Mouse (Mus musculus) heart, adult 11 months (tissue): ENCODE measurements around the gene Psma6.
"Not testable (repeated sequence)": the region's sequence is repeated elsewhere in the genome, so short reads cannot be mapped to it uniquely, and the experiment has no call there.

Source experiments
- DNase-seq: peaks from one replicate; pipeline ENCODE4 v3.0.0; 2022

Gene Psma6

DNA sequence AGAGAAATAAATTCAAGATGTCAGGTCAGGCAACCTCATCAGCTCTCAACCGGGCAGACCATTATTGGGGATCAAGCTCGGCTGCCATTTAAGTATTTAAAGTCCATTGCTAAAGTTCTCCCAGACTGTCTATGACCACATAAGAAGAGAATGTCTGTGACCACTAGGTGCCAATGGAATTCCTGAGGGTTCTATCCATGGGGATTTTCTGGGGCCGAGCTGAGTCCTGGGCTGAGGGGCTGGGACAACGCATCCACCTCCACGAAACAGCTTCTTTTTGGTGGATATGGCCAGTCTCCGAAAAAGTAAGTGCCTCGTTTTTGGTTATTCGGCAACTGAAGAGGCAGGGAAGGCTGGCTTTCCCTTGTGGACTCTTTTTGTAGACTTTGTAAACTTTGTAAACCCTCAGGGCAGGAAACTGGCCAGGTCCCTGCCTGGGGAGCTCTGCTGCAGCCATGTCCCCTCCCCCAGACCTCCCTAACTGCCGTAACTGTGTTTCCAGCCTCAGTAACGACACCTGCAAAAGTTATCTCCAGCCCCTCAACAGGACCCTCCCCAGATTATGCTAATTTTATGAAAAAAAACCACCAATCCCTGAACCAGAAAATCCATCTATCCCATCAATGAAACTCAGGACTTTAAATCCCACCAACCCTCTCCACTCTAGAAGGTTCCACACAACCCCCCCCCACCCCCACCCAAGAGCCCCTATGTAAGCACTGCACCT lies at the start of gene Psma6:
Gene Psma6, plus strand, starts transcription at position 200 of the 727 bp plus-strand sequence.
- no peak for DNase-seq

DNA sequence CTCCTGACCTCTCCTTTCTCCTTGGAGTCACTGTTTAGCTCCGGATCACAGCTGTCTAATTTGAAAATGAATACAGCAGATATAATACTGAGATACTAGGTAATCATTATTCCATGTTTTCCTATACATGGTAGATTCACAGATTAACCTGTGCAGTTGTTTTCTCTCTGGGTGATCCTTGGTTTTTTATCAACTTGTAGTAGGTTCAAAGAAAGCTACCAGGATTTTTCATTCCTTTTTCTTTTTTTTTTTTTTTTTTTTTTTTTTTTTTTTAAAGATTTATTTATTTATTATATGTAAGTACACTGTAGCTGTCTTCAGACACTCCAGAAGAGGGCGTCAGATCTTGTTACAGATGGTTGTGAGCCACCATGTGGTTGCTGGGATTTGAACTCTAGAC lies 45.5 kb upstream of the Psma6 start:
- not testable (repeated sequence) for DNase-seq

DNA sequence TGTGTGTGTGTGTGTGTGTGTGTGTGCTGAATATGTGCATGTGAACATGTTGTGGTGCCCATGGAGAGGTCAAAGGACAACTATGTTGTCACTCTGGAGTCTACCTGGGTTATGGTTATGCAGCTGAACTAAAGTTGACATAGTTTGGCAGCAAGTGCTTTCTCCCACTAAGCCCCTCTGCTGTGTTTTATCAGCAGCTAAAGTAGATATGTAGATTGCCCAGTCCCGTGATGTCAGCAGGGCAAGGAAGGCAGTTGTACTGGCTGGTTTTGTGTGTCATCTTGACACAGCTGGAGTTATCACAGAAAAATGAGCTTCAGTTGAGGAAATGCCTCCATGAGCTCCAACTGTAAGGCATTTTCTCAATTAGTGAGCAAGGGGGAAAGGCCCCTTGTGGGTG lies 41.0 kb upstream of the Psma6 start:
- DNase-seq, result peak; percentile 42

DNA sequence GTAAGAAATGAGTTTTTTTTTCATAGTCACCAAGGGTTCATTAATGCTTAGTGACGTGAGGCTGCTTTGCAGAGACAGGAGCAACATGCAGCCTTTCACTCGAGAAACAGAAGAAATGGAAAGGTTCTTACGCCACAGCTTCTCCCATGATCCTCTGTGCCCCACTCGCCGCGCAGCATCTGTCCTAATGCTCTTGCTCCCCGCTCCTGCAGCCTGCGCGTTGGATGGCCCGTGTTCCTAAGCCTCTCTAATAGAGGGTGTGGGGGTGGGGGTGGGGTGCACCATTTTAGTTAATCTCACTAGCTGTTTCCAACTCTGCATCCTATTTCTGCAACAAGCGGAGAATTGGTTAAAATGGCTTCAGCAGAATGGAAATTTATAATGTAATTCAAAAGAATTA lies 40.0 kb upstream of the Psma6 start:
- DNase-seq, result no peak

DNA sequence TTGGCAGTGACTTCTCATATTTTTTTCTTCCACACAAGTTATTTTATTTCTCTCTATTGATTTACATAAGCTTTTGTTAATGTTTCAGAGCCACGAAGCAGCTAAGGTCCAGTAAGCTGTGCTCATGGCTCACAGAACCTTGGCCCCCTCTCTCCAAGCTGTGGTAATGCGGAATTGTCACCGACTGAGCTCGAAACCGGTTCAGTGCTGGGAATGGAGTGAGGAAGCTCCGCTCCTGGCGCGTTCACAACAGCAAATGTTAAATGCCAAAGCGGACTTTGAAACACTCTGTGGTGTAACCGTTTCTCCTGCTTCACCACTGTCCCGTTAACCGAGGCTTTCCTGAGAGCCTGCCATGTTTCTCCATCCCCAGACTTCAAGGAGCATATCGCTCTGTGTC lies 39.4 kb upstream of the Psma6 start:
- peak; percentile 87 for DNase-seq

DNA sequence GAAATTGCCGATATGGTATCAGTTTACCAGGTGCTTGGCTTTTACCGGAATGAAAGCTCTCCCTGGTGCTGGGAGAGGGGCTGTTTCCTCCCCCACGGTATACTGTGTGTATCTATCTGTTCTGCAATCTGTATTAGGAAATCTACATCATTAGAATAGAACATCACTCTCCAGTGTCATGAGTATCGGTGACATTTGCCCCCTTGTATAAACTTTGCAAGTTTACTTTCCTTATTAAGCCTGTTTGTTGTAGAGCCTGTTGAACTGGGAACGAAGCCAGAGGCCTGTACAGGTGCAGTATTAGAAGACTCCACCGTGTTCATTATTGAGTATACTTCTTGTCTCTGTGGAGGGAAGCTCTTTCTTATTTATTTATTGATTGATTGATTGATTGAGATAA lies 30.6 kb upstream of the Psma6 start:
- no peak for DNase-seq

DNA sequence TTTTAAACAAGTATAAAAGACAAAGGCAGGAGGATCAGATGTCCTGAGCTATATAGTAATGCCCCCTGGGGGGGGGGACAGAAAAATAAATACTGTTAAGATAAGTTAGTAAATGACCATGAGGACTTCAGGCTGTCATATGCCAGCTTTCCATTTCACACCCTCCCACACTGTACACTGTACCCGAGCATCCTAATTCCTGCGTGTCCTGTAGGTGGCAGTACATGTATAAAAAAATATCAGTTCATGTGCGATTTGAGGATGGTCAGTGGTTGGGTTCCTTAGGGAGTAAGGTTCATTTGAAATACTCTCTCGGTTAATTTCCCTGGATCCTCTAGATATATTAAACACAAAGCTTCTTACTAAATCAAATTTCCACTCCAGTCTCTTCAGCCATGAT lies 29.1 kb upstream of the Psma6 start:
- peak; percentile 83 for DNase-seq

DNA sequence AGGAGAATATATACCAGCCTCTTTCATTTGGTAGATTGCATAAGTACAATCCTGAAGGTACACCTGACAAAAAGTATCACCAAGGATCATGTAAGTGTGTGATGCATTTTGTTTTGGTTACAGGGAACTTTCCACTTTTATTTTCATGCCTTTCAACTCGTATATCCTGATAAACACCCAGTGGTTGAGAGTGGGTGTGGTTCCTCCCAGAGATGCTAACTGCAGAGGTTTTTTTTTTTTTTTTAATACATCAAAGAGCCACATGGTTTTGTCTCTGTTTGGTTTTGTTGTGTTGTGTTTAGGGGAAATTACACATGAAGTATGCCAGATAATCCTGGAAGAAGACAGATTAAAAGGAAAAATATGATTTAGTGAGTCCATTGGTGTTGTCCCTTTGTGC lies 26.7 kb upstream of the Psma6 start:
- DNase-seq, result no peak

DNA sequence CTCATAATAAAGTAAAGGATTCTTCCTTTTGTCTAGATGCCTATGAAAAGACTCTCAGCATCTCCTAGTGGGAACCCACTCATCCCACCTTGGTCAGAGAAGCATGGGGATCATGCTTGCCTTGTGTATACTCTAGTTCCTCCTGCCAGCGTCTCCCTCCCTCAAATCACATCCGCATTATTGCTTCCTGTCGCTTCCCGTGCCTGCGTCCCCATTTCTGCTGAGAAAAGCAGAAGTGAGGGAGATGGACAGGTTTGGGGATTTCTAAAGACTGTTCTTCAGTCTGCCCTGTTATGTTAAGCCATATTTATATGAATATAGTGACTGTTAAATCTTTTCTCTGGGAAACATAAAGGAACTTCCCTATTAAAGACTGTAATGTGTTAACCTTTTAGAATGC lies 23.1 kb upstream of the Psma6 start:
- peak; percentile 87 for DNase-seq

DNA sequence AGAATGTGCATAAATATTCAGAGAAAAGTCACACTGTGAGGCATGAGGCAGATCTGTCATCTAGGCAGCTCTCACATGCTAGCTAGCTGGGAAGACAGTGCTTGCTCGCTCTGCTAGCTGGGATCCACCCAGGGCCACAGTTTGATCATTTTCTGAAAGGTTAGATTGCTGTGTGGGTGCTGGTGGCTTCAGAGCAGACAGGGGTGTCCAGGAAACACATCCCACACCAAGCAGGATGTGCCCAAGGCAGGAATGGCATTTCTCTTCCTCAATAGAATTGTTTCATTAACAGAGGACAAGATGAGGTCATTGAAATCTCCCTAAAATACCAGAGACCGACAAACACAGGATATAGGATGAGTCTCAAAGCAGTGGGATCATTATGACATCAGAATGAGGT lies 18.9 kb upstream of the Psma6 start:
- DNase-seq, result peak; percentile 76

DNA sequence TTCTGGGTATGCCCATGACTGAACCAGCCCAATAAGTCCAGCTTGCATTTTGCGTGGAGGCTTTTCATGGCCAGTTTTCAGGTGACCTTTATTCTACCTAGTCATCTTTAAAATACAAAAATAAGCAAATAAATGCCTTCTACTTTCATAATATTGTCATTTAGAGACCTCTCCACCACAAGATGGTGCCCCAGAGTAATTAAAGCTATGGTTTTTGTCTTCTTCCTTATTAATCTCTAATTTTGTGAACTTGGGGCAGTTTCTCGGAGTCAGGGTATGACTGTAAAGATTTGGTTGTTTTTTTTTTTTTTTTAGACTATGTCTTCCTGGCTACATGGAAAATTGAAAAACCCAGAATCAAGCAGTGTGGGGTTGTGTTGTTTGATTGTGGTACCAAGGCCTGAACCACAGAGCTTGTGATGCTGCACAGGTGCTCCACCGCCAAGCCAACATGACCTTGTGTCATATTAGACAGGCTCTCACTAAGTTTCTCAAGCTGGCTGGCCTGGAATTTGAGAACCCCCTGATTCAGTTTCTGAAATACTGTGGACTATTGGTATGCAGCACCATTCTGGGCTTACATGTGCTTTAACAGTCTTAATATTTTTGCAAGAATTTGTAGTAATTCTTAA lies 11.5 kb upstream of the Psma6 start:
- DNase-seq, result no peak

DNA sequence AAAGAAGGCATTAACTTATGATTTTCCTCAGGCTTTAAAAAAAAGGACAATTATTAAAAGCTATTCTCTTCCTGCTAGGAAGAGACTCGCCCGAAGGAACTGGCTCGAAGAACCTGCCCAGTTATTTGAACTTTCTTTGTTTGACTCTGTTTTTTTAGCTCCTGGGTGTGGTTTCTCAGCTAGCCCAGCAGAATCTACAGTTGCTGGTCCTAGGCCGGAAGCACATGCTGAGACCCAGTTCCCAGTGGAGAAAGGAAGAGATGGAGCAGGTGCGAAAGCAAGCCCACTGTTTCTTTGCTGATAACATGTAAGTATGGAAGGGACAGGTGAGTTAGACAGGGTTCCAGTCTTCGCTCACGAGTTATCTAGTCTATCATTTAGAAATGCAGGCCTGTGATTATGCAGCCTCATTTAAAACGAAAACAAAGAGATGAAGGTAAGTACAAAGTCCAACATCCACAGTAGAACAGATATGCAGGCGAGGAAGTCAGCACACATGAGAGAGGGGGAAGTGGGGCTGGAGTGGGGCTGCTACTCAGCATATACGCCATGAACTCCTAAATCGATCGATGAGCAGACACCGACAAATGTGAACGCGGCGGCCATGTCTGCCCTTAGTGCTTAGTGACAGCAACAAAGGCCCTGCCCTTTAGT lies 6.9 kb upstream of the Psma6 start:
- DNase-seq, result no peak

DNA sequence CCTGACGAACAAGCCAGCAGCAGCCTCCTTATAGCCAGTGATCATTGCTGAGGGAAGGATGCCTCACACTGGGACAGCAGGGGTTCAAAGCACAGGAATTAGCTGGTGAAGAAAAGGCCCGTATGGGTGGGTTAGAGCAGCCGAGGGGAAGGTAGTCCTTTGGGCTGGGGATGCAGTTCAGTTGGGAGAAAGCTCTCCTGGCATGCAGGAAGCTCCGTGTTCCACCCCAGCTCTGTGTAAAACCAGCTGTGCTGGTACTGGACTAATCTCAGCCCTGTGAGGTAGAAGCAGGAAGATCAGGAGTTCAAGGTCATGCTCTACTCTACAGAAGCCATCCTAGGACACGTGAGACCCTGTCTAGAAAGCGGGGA lies 6.4 kb upstream of the Psma6 start:
- DNase-seq, result no peak

DNA sequence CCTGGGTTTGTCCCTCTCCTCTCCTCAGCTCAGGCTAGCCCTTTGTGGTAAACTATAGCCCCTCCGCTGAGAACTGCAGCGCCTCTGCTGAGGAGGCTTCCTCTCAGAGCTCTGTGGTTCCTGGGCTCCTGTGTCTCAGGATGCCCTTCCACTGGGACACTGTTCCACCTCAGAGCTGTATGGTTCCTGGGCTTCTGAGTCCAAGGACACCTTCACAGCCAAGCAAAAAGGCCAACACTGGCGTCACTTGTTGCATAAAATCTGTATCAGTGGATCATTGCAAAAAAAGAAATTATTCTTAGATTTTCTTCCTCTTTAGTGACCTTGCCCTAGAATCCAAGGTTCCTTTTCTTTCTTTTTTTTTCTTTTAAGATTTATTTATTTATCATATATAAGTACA lies 804 bp downstream of the Psma6 start:
- DNase-seq, result no peak

DNA sequence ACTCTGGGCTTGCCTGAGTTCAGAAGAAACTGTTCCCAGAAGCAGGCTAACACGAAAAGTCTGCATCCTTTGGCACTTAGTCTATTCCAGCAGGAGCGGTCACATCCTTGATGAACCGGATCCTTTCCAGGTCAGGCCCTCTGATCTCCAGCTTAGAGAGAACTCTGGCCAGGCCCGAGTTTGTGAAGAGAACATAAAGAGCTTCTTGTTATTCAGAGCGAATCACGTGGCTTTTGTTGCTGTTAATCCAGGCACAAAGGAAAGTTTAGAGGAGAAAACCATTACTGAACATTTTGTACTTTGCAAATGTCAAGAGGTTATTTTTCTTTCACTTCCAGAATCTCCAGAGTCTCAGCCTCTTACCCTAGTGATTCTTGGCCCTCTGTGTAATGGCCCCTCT lies 1.9 kb downstream of the Psma6 start:
- DNase-seq, result peak; percentile 98

DNA sequence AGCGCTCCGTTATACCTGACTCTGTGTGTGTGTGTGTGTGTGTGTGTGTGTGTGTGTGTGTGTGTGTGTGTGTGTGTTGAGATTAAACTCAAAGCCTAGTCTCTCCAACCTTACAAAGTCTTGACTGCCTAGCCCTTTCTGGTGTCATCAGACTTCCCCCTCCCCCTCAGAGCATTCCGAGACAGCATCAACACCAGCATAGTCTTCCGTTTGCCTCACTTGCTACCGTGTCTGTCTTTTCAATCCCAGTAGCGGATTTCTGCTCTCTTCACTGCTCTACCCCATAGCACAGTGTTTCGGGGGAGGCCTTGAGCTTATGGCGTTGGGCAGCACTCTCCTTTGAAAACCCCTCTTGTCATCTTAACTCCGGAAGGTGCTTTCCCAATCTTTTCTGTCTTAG lies 2.4 kb downstream of the Psma6 start:
- DNase-seq, result peak; percentile 90

DNA sequence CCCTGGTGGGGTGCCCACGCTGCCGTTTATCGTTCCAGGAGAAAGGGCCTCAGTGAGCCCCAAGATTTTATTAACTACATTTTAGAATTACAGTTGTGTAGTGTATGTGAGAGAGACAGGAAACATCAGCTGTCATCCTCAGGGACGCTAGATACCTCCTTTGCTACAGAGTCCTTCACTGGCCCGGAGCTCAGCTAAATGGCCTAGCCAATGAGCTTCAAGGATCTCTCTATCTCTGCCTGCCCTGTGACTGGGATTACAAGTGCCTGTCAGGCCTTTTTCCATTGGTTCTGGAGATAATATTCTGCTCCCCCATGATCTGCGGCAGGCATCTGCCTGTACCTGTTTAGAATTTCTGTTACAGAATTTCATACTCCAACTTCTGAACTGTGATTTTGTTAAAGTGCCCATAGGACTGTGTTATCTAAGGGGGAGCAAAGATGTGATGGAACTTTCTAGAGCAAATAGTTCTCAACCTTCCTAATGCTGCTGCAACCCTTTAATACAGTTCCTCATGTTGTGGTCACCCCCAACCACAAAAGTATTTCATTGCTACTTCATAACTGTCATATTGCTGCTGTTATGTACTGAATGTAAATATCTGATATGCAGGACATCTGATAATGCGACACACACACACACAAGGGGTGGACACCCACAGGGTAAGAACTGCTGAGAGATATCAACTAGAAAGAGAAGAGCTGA lies 3.2 kb downstream of the Psma6 start:
- DNase-seq, result no peak

DNA sequence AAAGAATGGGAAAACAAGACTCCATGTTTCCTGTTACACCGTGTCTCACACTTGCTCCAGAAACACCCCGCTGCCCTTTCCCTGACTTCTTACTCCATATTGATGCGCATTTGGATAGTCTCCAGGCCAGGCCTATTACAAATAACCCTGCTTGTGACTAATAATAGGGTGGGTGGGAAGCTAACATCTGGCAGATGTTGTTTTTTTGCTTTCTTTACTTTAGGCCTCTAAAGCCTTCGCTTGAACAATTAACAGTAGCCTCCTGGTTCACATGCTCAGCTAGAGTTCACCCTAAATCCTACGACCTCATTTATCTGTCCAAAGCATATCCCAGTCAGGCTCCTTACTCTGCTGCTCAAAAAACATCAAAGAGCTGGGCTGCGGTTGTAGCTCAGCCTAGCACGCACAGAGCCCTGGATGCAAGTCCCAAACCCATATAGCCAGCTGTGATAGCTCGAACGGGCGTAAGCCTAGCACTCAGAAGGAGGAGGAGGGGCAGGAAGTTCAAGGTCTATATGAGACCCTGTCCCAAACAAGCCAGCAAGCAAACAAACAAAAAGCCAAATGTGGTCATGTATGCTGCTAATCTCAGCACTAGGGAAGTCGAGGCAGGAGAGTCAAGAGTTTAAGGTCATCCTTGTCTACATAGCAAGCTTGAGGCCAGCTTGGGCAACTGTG lies 3.9 kb downstream of the Psma6 start:
- DNase-seq, result peak; percentile 94

DNA sequence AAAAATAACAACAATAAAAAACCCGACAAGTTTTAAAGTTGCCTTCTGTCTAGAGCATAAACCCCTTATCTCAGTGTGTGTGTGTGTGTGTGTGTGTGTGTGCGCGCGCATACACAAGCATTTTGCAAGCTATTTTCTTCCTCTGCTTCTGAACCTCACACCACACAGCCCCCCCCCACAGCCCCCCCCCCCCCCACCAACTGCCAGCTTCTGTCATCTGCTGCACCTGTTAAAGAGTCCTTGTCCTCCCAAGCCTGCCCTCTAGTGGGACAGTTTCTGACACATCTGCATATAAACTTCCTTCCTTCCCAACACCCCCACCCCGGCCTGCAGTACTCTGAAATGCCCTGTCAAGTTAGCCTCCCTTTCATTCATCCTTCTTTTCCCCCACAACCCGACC lies 4.5 kb downstream of the Psma6 start:
- peak; percentile 95 for DNase-seq

DNA sequence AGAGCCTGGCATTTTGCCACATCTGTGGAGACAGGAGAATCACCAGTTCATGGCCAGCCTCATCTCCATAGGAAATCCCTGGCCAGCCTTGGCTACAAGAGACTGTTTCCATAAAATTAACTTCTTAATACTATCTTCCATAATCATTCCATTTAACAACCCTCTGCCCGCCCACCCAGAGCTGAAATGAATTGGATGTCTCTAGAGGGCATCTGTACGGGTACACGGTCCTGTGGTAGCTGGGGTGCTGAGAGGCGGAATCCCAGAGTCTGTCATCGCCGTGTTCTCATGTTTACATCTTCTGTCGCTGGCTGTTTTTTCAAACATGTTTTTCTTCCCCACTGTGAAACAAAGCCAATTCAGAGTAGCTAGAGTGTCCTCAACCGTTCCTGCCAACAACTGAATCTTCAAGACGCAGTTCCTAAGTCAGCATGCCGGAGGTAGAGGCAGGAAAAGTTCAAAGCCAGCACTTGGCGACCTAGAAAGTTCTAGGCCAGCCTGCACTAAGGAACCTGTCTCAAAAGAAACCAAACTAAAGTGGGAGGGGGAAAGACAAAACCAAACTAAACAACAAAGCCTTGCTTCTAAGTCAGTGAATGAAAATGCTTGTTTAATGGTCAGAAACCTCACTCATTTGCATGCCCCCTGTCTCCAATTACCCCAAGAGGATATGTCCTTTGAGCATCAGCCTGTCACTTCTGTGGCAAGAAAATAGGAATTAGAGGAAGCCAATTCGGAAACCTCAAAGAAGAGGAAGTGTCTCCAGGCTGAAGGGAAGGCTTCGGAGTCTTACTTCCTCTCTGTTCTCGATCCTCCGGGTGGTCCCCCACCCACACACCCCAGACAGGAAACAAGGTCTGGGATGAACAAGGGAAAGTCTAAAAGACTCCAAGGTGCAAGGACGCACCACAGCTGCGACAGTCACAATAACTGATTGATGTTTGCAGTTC lies 5.4 kb downstream of the Psma6 start:
- DNase-seq, result peak; percentile 96

DNA sequence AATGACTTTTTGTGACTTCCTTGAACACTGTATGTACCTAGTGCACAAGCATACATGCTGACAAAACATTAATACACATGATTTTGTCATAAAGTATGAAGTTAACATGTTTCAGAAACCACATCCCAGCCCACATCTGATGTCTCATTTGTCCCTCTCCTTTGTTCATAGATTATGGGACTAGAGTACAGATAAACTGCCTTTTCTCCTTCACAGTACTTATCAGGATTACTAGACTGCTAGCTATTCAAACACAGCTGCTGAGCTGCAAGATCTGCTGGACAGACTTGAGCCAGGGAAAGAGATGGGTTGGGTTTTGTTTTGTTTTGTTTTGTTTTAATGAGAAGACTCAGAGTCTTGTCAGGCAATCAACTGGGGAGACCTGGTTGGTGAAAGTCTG lies 8.1 kb downstream of the Psma6 start:
- no peak for DNase-seq
